Mouse (Mus musculus) liver, embryonic 14 days (tissue): ENCODE results near the gene Defb21. TPM values are rescaled to one million over a fixed set of nuclear protein-coding genes. Genes with fewer than 3 reads are reported as not detected.

Experiments used
- polyA plus RNA-seq: library from polyadenylated mRNA; depleted of rRNA; stranded (reverse); fragments of >200 nt; gene quantifications from 2 replicates; pipeline ENCODE4 v1.2.3, GENCODE M21; 2012; rRNA removed

Defb21 gene
- polyA plus RNA-seq: not detected in 2 replicates

GRCm38 (mm10) chr2:152572114-152572794 lies at the start of gene Defb21:
Defb21 (plus strand) TSS chr2:152572744.

GRCm38 (mm10) chr2:152539944-152540710 lies 32.4 kb upstream of the Defb21 start, which contains the start of gene Defb29:
Defb29 (minus strand) TSS chr2:152540098.

GRCm38 (mm10) chr2:152569038-152569437 lies 3.5 kb upstream of the Defb21 start, which contains the start of gene Gm17416:
Gm17416 (plus strand) TSS chr2:152569338.

GRCm38 (mm10) chr2:152580107-152580506 lies 7.6 kb downstream of the Defb21 start, which contains the start of gene Defb19:
Defb19 (minus strand) TSS chr2:152580312.

GRCm38 (mm10) chr2:152599299-152599698 lies 26.8 kb downstream of the Defb21 start, which contains the start of gene Defb45:
Defb45 (minus strand) TSS chr2:152599399.

GRCm38 (mm10) chr2:152604057-152604456 lies 31.5 kb downstream of the Defb21 start, which contains the start of gene Defb36:
Defb36 (plus strand) TSS chr2:152604327.

GRCm38 (mm10) chr2:152622953-152623352 lies 50.4 kb downstream of the Defb21 start, which contains the start of gene Defb25:
Defb25 (minus strand) TSS chr2:152623053.

Other genes starting within 250 kb of the Defb21 start
- gene Rbck1, start 240.1 kb upstream of the Defb21 start, polyA plus RNA-seq: 42.7 and 45.8 TPM in 2 replicates
- gene Trib3, start 228.7 kb upstream of the Defb21 start, polyA plus RNA-seq: 0.77 and 1.8 TPM in 2 replicates
- gene Nrsn2, start 196.1 kb upstream of the Defb21 start, polyA plus RNA-seq: not detected in 2 replicates
- gene Sox12, start 174.7 kb upstream of the Defb21 start, polyA plus RNA-seq: 4.1 and 4.3 TPM in 2 replicates
- 8.2 and 10.2 TPM in 2 replicates for gene Zcchc3, start 157.7 kb upstream of the Defb21 start, polyA plus RNA-seq
- gene 6820408C15Rik, start 157.2 kb upstream of the Defb21 start, polyA plus RNA-seq: 0.20 and 0.24 TPM in 2 replicates
- gene Defb23, start 108.1 kb upstream of the Defb21 start, polyA plus RNA-seq: not detected in 2 replicates
- gene Defb20, start 95.7 kb upstream of the Defb21 start, polyA plus RNA-seq: not detected in 2 replicates
- not detected in 2 replicates for gene Defb22, start 82.6 kb upstream of the Defb21 start, polyA plus RNA-seq
- not detected in 2 replicates for gene Defb26, start 61.1 kb upstream of the Defb21 start, polyA plus RNA-seq
- gene Defb28, start 54.5 kb upstream of the Defb21 start, polyA plus RNA-seq: not detected in 2 replicates
- gene Defb29, start 32.6 kb upstream of the Defb21 start, polyA plus RNA-seq: not detected in 2 replicates
- gene Gm17416, start 3.4 kb upstream of the Defb21 start, polyA plus RNA-seq: not detected in 2 replicates
- not detected in 2 replicates for gene Defb19, start 7.6 kb downstream of the Defb21 start, polyA plus RNA-seq
- gene Defb45, start 26.7 kb downstream of the Defb21 start, polyA plus RNA-seq: not detected in 2 replicates
- gene Defb36, start 31.6 kb downstream of the Defb21 start, polyA plus RNA-seq: not detected in 2 replicates
- gene Defb25, start 50.3 kb downstream of the Defb21 start, polyA plus RNA-seq: 0.24 TPM in 1 of 2 replicates, not detected in the other
- gene Rem1, start 54.2 kb downstream of the Defb21 start, polyA plus RNA-seq: 0.46 and 0.52 TPM in 2 replicates
- 26.2 and 27.6 TPM in 2 replicates for gene H13, start 96.7 kb downstream of the Defb21 start, polyA plus RNA-seq
- gene Mcts2, start 114.3 kb downstream of the Defb21 start, polyA plus RNA-seq: 10.0 and 11.0 TPM in 2 replicates
- 41.7 and 43.3 TPM in 2 replicates for gene Id1, start 163.5 kb downstream of the Defb21 start, polyA plus RNA-seq
- 0.58 and 0.84 TPM in 2 replicates for gene Cox4i2, start 181.4 kb downstream of the Defb21 start, polyA plus RNA-seq